Mouse (Mus musculus): ENCODE data around the gene Ada. TPM values are rescaled to one million over a fixed set of nuclear protein-coding genes. Genes with fewer than 3 reads are reported as not detected.

Ada gene
- polyA plus RNA-seq, 1 experiment from 2014 or later, result 9.0 TPM

DNA sequence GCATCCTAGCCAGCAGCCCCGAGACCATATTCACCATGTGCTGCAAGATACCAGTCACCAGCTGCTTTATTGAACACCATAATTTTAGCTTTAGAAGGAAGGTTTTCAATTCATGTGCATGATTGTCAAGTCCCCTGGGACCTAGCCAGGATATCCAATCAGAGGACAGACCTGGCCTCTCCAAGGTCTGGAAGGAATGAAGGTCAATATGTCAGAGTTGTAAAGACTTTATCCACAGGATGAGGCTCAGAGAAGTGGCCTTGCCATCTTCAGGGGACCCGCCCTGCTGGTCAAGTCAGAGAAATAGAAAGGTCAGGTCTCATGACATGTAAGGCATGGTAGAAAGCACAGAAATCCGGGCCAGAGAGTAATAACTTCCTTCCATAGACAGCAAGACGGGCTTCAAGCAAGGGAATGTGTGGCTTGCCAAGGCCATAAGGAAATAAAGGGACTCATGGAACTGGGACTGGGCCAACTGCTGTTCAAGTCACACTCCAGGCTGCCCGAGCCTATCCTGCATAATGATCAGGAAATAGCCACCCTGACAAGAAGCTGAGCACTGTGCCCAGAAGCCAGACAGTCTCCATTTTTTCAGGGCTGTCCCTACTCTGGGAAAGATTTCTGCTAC is 23.2 kb downstream of the Ada start:
- peaks cover 77% of the 10 kb centered on the region for H3K36me3 ChIP-seq
- H3K9me3 ChIP-seq, result no peaks in the 10 kb centered on the region
- no peak overlapping the region for H3K9ac ChIP-seq
- ATAC-seq (ENCODE audit: insufficient number of reproducible peaks, low FRiP score, low TSS enrichment, low read depth), result no peak
- 70% methylated on average over 5 of the region's 5 CpGs for WGBS
- H3K4me2 ChIP-seq, result no peak overlapping the region
- no peak overlapping the region for H3K27ac ChIP-seq
- H3K4me1 ChIP-seq, result no peaks in the 10 kb centered on the region; the same call in 1 of the 2 replicates
- H3K27me3 ChIP-seq, result no peaks in the 10 kb centered on the region
- H3K4me3 ChIP-seq, result no peak overlapping the region

GRCm38 (mm10) chr2:163722550-163722949 is 27.5 kb downstream of the Ada start:
- Histone ChIP-seq H3K27me3 (no peaks in the 10 kb centered on the region), H3K4me2 (no peak overlapping the region), H3K36me3 (peaks cover 47% of the 10 kb centered on the region), H3K9ac (no peak overlapping the region), H3K27ac (no peak overlapping the region), H3K4me3 (no peak overlapping the region), H3K9me3 (no peaks in the 10 kb centered on the region), H3K4me1 (peaks cover 9% of the 10 kb centered on the region)
- no peak for ATAC-seq (ENCODE audit: insufficient number of reproducible peaks, low FRiP score, low TSS enrichment, low read depth)
- WGBS, result 74% methylated on average over 7 of the region's 7 CpGs

DNA sequence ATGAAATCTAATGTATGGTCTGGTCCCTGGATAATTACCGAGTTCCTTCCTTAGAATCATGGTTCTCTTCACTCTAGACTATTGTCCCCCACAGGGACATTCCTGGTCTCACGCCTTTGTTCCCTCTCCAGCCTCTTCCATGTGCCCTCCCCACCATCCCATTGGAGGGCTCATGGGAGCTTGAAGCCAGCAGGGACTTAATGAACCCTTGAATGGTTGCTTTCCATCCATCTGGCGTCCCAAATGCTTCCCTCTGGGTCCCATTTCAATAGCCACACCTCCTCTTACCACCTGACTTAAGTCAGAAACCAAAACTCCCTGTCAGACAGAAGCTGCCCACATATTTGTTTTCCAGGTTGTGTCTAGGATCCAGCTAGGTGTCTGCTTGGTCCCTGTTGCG is 30.4 kb downstream of the Ada start:
- Histone ChIP-seq H3K9me3 (no peaks in the 10 kb centered on the region), H3K27ac (no peak overlapping the region), H3K4me3 (no peak overlapping the region), H3K36me3 (peaks cover 22% of the 10 kb centered on the region), H3K4me1 (peaks cover 13% of the 10 kb centered on the region), H3K4me2 (no peak overlapping the region), H3K27me3 (no peaks in the 10 kb centered on the region), H3K9ac (no peak overlapping the region)
- no peak for ATAC-seq (ENCODE audit: insufficient number of reproducible peaks, low FRiP score, low TSS enrichment, low read depth)
- WGBS, result 45% methylated on average over 4 of the region's 4 CpGs

DNA sequence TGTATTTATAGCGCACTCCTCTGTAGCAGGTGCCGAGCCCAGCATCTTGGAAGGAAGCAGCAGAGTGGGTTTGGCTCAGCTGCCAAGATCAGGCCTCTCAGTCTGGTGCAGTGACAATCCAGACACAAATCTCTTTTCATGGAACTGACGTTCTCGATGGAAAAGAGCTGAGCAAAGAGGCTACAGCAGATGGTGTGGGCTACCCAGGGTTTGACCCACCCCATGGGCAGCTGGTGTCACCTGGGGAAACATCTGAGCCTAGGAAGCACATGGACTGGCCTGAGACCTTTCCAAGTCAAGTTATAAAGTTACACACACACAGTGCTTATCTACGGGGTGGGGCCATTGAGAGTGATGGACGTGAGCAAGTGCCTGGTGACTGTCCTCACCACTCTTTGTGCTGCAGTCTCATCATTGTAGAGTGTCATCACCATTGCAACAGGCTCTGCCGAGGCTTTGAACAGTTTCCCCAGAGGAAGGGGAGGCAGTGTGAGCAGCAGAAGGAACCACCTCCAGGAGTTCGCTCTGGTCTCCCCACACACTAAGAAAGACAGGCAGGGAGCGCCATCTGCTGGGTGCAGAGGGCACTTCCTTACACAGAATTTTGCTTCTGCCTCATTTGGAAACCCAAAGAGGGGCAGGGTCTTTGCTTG is 31.0 kb downstream of the Ada start:
- H3K4me3 ChIP-seq, result no peak overlapping the region
- no peaks in the 10 kb centered on the region for H3K9me3 ChIP-seq
- H3K4me1 ChIP-seq, result peaks cover 13% of the 10 kb centered on the region
- ATAC-seq (ENCODE audit: insufficient number of reproducible peaks, low FRiP score, low TSS enrichment, low read depth), result peak; percentile 69
- H3K36me3 ChIP-seq, result peaks cover 16% of the 10 kb centered on the region
- no peak overlapping the region for H3K9ac ChIP-seq
- 43% methylated on average over 9 of the region's 9 CpGs for WGBS
- no peak overlapping the region for H3K4me2 ChIP-seq
- no peaks in the 10 kb centered on the region for H3K27me3 ChIP-seq
- peak overlapping the region; percentile 34; the same call in 1 of the 2 replicates for H3K27ac ChIP-seq

DNA sequence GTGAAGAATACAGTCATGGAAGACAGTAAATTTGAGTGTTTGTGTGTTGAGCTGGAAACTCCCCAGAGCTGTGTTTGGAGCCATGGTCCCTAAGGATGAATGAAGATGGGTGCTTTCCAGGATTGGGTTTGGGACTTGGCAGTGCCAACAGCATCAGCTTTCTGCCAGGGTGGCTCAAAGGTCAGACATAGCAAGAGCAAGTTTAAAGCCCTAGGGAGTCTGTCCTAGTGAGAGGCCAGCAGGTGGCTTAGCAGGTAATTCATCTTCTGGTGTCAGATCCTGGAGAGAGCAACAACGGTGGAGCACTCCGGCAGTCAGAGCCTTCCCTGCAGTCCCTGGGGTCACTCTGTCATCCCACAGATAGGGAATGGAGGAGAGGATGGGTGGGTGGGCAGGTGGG is 31.5 kb downstream of the Ada start:
- H3K27ac ChIP-seq, result no peak overlapping the region
- H3K27me3 ChIP-seq, result no peaks in the 10 kb centered on the region
- peaks cover 12% of the 10 kb centered on the region for H3K36me3 ChIP-seq
- no peak overlapping the region for H3K4me3 ChIP-seq
- 24% methylated on average over 2 of the region's 2 CpGs for WGBS
- no peak for ATAC-seq (ENCODE audit: insufficient number of reproducible peaks, low FRiP score, low TSS enrichment, low read depth)
- H3K4me1 ChIP-seq, result peaks cover 13% of the 10 kb centered on the region
- H3K9ac ChIP-seq, result no peak overlapping the region
- no peaks in the 10 kb centered on the region for H3K9me3 ChIP-seq
- H3K4me2 ChIP-seq, result no peak overlapping the region

DNA sequence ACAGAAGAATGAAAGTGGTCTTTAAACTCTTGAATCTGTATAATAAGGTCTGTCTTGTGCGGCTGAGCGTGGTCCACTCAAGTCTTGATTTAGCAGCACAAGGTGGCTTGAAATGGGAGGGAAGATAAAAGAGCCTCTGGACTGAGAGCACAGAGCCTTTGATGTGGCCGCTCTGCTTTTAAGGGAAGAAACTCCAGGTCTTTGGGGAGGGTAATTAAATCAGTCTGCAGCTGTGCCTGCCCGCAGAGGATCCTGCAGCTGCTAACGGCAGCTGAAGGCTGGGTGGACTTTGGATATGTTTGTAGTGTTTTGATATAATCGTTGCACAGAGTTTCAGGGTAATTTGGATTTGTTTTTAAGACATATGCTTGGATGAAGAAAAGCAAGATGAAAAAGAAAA is 33.2 kb downstream of the Ada start:
- no peak overlapping the region for H3K4me2 ChIP-seq
- H3K9me3 ChIP-seq, result no peaks in the 10 kb centered on the region
- H3K4me3 ChIP-seq, result no peak overlapping the region
- no peak overlapping the region for H3K9ac ChIP-seq
- H3K36me3 ChIP-seq, result peaks cover 6% of the 10 kb centered on the region
- peak overlapping the region; percentile 28; the same call in 1 of the 2 replicates for H3K27ac ChIP-seq
- WGBS, result 16% methylated on average over 6 of the region's 6 CpGs
- no peaks in the 10 kb centered on the region for H3K27me3 ChIP-seq
- no peak for ATAC-seq (ENCODE audit: insufficient number of reproducible peaks, low FRiP score, low TSS enrichment, low read depth)
- peaks cover 15% of the 10 kb centered on the region for H3K4me1 ChIP-seq

GRCm38 (mm10) chr2:163716448-163716847 is 33.6 kb downstream of the Ada start:
- peaks cover 17% of the 10 kb centered on the region for H3K4me1 ChIP-seq
- H3K4me2 ChIP-seq, result no peak overlapping the region
- ATAC-seq (ENCODE audit: insufficient number of reproducible peaks, low FRiP score, low TSS enrichment, low read depth), result no peak
- H3K27me3 ChIP-seq, result no peaks in the 10 kb centered on the region
- no peak overlapping the region for H3K4me3 ChIP-seq
- 42% methylated on average over 8 of the region's 8 CpGs for WGBS
- no peaks in the 10 kb centered on the region for H3K9me3 ChIP-seq
- peak overlapping the region; percentile 28; the same call in 1 of the 2 replicates for H3K27ac ChIP-seq
- H3K36me3 ChIP-seq, result peaks cover 3% of the 10 kb centered on the region; the same call in 1 of the 2 replicates
- no peak overlapping the region for H3K9ac ChIP-seq

DNA sequence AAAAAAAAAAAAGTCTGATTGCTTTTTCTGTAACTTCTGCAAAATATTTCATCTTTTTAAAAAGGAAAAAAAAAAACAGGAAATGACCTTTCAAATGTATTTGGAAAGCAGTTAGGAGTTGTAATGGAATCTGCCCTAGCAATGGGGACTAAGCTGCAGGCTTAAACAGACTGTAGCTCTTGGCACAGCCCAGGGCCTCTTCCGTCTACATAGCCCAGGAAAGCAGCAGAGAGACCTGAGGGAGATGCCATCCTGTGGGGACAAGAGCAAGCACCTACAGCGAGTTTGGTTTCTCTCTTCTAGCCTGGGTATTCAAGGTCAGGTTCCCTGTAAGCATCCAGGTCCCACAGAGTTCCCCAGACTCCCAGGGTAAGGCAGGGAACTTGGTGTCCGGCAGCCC is 36.7 kb downstream of the Ada start:
- Histone ChIP-seq H3K27ac (no peak overlapping the region), H3K4me2 (no peak overlapping the region), H3K36me3 (no peaks in the 10 kb centered on the region), H3K9ac (no peak overlapping the region), H3K9me3 (no peaks in the 10 kb centered on the region), H3K27me3 (no peaks in the 10 kb centered on the region), H3K4me1 (peaks cover 17% of the 10 kb centered on the region), H3K4me3 (no peak overlapping the region)
- ATAC-seq (ENCODE audit: insufficient number of reproducible peaks, low FRiP score, low TSS enrichment, low read depth), result no peak
- 69% methylated on average over 3 of the region's 3 CpGs for WGBS

DNA sequence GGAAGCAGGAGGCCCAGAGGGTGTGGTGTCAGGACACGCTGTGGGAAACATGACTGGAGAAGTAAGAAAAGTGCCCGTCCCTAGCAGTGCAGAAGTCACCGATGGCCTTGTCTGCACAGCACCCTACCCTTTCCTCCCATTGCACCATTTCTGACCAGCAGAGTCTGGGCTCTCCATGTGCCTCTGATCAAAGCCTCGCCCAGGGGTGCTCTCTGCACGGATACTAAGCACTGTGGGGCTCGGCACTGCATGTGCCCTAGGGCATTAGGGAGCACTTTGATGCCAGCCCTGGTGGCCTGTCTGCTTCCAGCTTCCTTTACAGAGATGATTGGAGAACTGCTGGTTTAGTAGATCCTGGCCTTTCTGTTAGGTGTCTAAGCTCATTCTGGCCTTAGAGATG is 37.2 kb downstream of the Ada start:
- Histone ChIP-seq H3K4me3 (no peak overlapping the region), H3K4me2 (no peak overlapping the region), H3K9me3 (no peaks in the 10 kb centered on the region), H3K4me1 (peaks cover 17% of the 10 kb centered on the region), H3K36me3 (no peaks in the 10 kb centered on the region), H3K27ac (no peak overlapping the region), H3K27me3 (no peaks in the 10 kb centered on the region), H3K9ac (no peak overlapping the region)
- 67% methylated on average over 6 of the region's 6 CpGs for WGBS
- no peak for ATAC-seq (ENCODE audit: insufficient number of reproducible peaks, low FRiP score, low TSS enrichment, low read depth)

GRCm38 (mm10) chr2:163712473-163712872 is 37.6 kb downstream of the Ada start:
- Histone ChIP-seq H3K4me3 (no peak overlapping the region), H3K9ac (no peak overlapping the region), H3K36me3 (no peaks in the 10 kb centered on the region), H3K27ac (no peak overlapping the region), H3K27me3 (no peaks in the 10 kb centered on the region), H3K4me1 (peaks cover 17% of the 10 kb centered on the region), H3K9me3 (no peaks in the 10 kb centered on the region), H3K4me2 (no peak overlapping the region)
- WGBS, result 60% methylated on average over 7 of the region's 7 CpGs
- ATAC-seq (ENCODE audit: insufficient number of reproducible peaks, low FRiP score, low TSS enrichment, low read depth), result no peak

GRCm38 (mm10) chr2:163711368-163711868 is 38.6 kb downstream of the Ada start:
- ATAC-seq (ENCODE audit: insufficient number of reproducible peaks, low FRiP score, low TSS enrichment, low read depth), result no peak
- Histone ChIP-seq H3K9ac (no peak overlapping the region), H3K4me2 (no peak overlapping the region), H3K27ac (no peak overlapping the region), H3K36me3 (no peaks in the 10 kb centered on the region), H3K9me3 (no peaks in the 10 kb centered on the region), H3K4me3 (no peak overlapping the region), H3K27me3 (no peaks in the 10 kb centered on the region), H3K4me1 (peaks cover 15% of the 10 kb centered on the region)
- 86% methylated on average over 8 of the region's 8 CpGs for WGBS

DNA sequence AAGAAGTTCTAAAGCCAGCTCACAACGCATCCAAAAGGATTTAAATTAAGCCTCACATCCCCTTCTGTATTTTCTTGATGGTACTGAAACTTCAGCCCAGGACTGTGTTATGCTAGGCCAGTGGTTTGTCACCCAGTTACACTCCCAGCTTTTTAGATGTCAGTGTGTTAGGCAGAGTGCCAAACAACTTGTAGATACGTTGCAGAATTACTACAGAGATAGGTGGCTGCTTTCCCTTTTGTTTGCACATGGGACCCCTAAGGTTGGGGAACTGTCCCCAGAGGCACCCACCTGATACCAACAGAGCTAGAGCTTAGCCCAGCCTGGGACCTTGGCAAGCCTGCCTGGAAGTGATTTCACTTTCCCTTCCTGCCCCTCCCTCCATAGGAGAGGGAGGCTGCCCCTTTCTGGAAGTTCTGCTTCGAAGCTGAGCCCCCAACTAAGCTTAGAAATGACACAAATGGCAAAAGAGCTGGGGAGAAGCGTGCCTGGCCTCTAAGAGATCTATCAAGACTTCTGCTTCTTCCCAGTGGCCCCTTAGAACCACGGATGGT is 39.4 kb downstream of the Ada start:
- no peak for ATAC-seq (ENCODE audit: insufficient number of reproducible peaks, low FRiP score, low TSS enrichment, low read depth)
- 73% methylated on average over 5 of the region's 5 CpGs for WGBS
- Histone ChIP-seq H3K9me3 (no peaks in the 10 kb centered on the region), H3K36me3 (no peaks in the 10 kb centered on the region), H3K27ac (no peak overlapping the region), H3K27me3 (no peaks in the 10 kb centered on the region), H3K4me3 (no peak overlapping the region), H3K4me2 (no peak overlapping the region), H3K9ac (no peak overlapping the region), H3K4me1 (peaks cover 14% of the 10 kb centered on the region)
